Mouse (Mus musculus) kidney, adult 9 months (tissue): ENCODE data around the gene Xylt1.

ENCODE experiments used
- DNase-seq: peaks from one replicate; pipeline ENCODE4 v3.0.0; 2022

Xylt1 gene

GRCm38 (mm10) chr7:117567653-117568340 is 187.0 kb downstream of the Xylt1 start:
- DNase-seq: no peak

- no peak for DNase-seq
Observed at GRCm38 (mm10) chr7:117571131-117571530, 190.4 kb downstream of the Xylt1 start.

GRCm38 (mm10) chr7:117571713-117572112 is 190.9 kb downstream of the Xylt1 start:
- peak; percentile 78 for DNase-seq

- DNase-seq: peak; percentile 50
Observed at GRCm38 (mm10) chr7:117573170-117573569, 192.4 kb downstream of the Xylt1 start.

- DNase-seq: no peak
Observed at GRCm38 (mm10) chr7:117575417-117575816, 194.6 kb downstream of the Xylt1 start.

GRCm38 (mm10) chr7:117577035-117577434 is 196.3 kb downstream of the Xylt1 start:
- DNase-seq: no peak

- no peak for DNase-seq
Observed at GRCm38 (mm10) chr7:117585164-117585563, 204.4 kb downstream of the Xylt1 start.

- no peak for DNase-seq
Observed at GRCm38 (mm10) chr7:117586811-117587210, 206.0 kb downstream of the Xylt1 start.

- DNase-seq: no peak
Observed at GRCm38 (mm10) chr7:117587234-117587929, 206.6 kb downstream of the Xylt1 start.

GRCm38 (mm10) chr7:117588426-117588825 is 207.6 kb downstream of the Xylt1 start:
- DNase-seq: peak; percentile 15

- no peak for DNase-seq
Observed at GRCm38 (mm10) chr7:117589359-117589758, 208.6 kb downstream of the Xylt1 start.

GRCm38 (mm10) chr7:117589820-117590219 is 209.0 kb downstream of the Xylt1 start:
- peak; percentile 33 for DNase-seq

- no peak for DNase-seq
Observed at GRCm38 (mm10) chr7:117594191-117594590, 213.4 kb downstream of the Xylt1 start.

- DNase-seq: no peak
Observed at GRCm38 (mm10) chr7:117595029-117595695, 214.4 kb downstream of the Xylt1 start.

GRCm38 (mm10) chr7:117600443-117600842 is 219.7 kb downstream of the Xylt1 start:
- no peak for DNase-seq

GRCm38 (mm10) chr7:117610439-117610838 is 229.7 kb downstream of the Xylt1 start:
- DNase-seq: no peak

- peak; percentile 54 for DNase-seq
Observed at GRCm38 (mm10) chr7:117612788-117613473, 232.2 kb downstream of the Xylt1 start.

GRCm38 (mm10) chr7:117613796-117614195 is 233.0 kb downstream of the Xylt1 start:
- no peak for DNase-seq

- DNase-seq: no peak
Observed at GRCm38 (mm10) chr7:117614346-117614745, 233.6 kb downstream of the Xylt1 start.

GRCm38 (mm10) chr7:117614851-117615250 is 234.1 kb downstream of the Xylt1 start:
- no peak for DNase-seq

GRCm38 (mm10) chr7:117616277-117616676 is 235.5 kb downstream of the Xylt1 start:
- DNase-seq: no peak

- no peak for DNase-seq
Observed at GRCm38 (mm10) chr7:117618715-117619150, 238.0 kb downstream of the Xylt1 start.

- DNase-seq: no peak
Observed at GRCm38 (mm10) chr7:117621566-117621965, 240.8 kb downstream of the Xylt1 start.
